Mouse (Mus musculus): ENCODE measurements around the gene Gm45062.

DNA sequence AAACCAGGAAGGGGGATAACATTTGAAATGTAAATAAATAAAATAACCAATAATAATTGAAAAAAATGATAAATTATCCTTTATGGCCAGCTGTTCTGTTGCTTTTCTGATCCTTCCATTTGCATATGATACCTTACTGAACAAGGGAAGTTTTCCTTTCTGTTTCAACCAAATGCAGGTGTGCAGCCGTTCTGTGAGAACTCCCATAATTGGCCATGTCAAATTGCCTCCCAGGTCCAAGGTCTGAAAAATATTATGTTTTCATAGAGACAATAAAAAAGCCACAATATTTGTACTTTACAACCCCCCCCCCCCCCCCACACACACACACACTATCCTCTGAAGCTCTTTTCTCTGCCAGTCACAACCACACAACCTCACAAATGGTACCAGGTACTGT lies 206.1 kb downstream of the Gm45062 start:
- TF ChIP-seq CTCF (IDR thresholded peaks at IDR 0.05; ENCODE audit: borderline replicate concordance, control insufficient read depth, extremely low read depth, insufficient read depth, low read length, poor library complexity) (no peak), POLR2A (IDR thresholded peaks at IDR 0.05; ENCODE audit: control insufficient read depth, extremely low read depth, insufficient read depth, low read length, poor library complexity) (no peak)

All from thymus, adult 2 months (tissue).